Mouse (Mus musculus) forebrain, embryonic 16.5 days (tissue): ENCODE results near the gene Kdm4b. TPM values are rescaled to one million over a fixed set of nuclear protein-coding genes. Genes with fewer than 3 reads are reported as not detected.
A peak's percentile ranks its signal among the peaks of the same experiment; 100 is the strongest.

Source experiments
- ATAC-seq: fragments of 200-750 bp; cut with Nextera tagmentation; 2 replicates; pipeline ENCODE4 v1.8.0; 2017; ENCODE audit warnings: mild to moderate bottlenecking, moderate library complexity
- H3K27ac ChIP-seq: fragments of 300-500 bp; sonication (generic); 2 replicates; pipeline ENCODE4 v1.5.1; 2014; ENCODE audit warnings: low read length, control low read depth
- H3K27me3 ChIP-seq: fragments of 300-500 bp; sonication (generic); replicated peaks from 2 replicates; pipeline ENCODE4 v1.6.1; 2014; ENCODE audit warnings: low read length; ENCODE audit not compliant: control insufficient read depth, insufficient read depth
- H3K36me3 ChIP-seq: fragments of 300-500 bp; sonication (generic); 2 replicates; pipeline ENCODE4 v1.6.1; 2014; ENCODE audit not compliant: control insufficient read depth, insufficient read depth
- H3K4me1 ChIP-seq: fragments of 300-500 bp; sonication (generic); replicated peaks from 2 replicates; pipeline ENCODE4 v1.6.1; 2014; ENCODE audit warnings: low read length; ENCODE audit not compliant: control insufficient read depth, insufficient read depth
- H3K4me2 ChIP-seq: fragments of 300-500 bp; sonication (generic); 2 replicates; pipeline ENCODE4 v1.6.1; 2014; ENCODE audit warnings: mild to moderate bottlenecking, low read length, control low read depth
- H3K4me3 ChIP-seq: fragments of 300-500 bp; sonication (generic); replicated peaks from 2 replicates; pipeline ENCODE4 v1.5.1; 2014; ENCODE audit warnings: mild to moderate bottlenecking, low read length, control low read depth
- H3K9ac ChIP-seq: fragments of 300-500 bp; sonication (generic); replicated peaks from 2 replicates; pipeline ENCODE4 v1.6.1; 2014; ENCODE audit warnings: low read depth, low read length, control low read depth
- H3K9me3 ChIP-seq: fragments of 300-500 bp; sonication (generic); 2 replicates; pipeline ENCODE4 v1.6.1; 2016; ENCODE audit warnings: low read length; ENCODE audit not compliant: control insufficient read depth
- WGBS: fragments of 180-500 bp; shearing (Covaris S2); extraction: QIAGEN DNeasy Blood & Tissue Kit; methylation state at CpG from one replicate; pipeline ENCODE4 v1.1.7; 2014; 5-methylcytosine and 5-hydroxymethylcytosine counted together
- polyA plus RNA-seq: library from polyadenylated mRNA; unstranded; fragments of >200 nt; fragmentation: Nextera tagmentation; extraction: Ambion mirVana; gene quantifications from 2 replicates; pipeline ENCODE4 v1.2.1, GENCODE M21; 2015

Gene Kdm4b
- polyA plus RNA-seq, 1 experiment from 2014 or later, result 81.6 TPM

DNA sequence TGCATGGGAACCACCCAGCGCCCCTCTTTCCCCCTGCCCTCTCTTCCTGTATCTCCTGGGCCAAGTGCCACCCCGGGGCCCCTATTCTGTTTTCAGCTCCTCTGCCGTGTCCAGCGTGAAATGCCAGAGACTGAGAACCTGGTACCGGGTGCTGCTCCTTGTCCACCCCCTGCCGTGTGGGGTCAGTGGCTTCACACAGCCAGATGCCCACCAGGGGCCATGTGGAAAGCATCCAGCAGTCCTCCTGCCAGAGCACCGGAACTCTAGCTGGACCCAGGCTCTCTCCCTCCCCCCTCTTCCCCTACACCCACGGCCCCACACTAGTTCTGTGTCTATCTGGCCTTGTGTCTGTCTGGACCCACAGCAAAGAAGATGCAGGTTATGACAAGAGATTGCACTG lies 81.5 kb downstream of the Kdm4b start:
- Histone ChIP-seq H3K36me3 (peaks cover 21% of the 10 kb centered on the region), H3K27ac (peak overlapping the region; percentile 48), H3K9ac (no peak overlapping the region), H3K4me2 (no peak overlapping the region), H3K4me1 (peaks cover 29% of the 10 kb centered on the region), H3K4me3 (no peak overlapping the region), H3K9me3 (no peaks in the 10 kb centered on the region), H3K27me3 (no peaks in the 10 kb centered on the region)
- 49% methylated on average over 8 of the region's 8 CpGs for WGBS
- ATAC-seq, result no peak

DNA sequence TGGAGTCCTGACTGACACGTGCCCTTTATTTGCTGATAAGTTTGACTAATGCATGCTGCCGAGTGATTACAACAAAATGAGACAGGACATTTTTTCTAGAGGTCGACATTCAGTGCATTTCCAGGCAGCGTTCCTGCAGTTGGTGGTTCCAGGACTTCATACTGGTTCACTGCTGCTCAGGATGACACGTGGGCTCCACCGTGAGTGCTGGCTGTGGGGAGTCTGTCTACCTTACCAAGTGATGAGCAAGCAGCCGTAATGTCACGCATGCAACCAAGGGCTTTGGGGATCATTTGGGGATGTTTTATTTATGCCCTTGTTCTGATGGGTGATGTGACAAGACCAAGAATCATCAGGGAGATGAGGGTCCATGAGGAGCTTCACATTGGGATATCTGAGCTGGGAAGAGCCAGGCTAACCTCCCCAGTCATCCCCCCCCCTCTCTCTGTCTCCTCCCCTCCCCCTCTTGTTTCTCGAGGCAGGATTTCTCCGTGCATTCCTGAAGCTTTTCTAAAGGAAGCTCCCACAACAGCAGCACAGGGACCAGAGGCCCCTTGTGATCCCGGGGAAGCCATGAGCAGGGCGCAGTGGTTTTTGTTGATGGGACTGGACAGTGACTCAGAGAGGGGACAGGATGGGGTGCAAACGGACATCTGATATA lies 83.2 kb downstream of the Kdm4b start:
- 43% methylated on average over 13 of the region's 13 CpGs for WGBS
- H3K36me3 ChIP-seq, result peaks cover 31% of the 10 kb centered on the region

DNA sequence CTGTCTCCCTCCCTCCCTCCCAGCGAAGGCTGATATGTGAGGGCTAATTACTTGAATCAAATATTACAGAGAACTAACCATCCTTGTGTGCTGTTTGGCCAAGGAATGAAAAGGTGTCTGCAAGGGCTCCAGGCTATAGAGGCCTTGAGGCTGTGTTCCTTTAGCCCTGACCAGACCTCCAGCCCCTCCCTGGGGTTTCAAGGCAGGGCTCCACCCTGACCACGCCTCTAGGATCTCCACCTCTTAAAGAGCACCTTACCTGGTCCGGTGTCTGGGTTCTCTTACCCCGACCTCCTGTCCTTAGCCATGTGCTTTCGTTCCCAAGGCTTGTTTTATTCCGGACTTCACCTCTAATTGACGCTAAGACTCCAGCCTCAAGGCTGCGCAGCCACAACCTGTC lies 83.9 kb downstream of the Kdm4b start:
- H3K4me3 ChIP-seq, result no peak overlapping the region
- peaks cover 37% of the 10 kb centered on the region for H3K36me3 ChIP-seq
- no peak overlapping the region for H3K4me2 ChIP-seq
- H3K9me3 ChIP-seq, result no peaks in the 10 kb centered on the region
- H3K27ac ChIP-seq, result peak overlapping the region; percentile 19; the same call in 1 of the 2 replicates
- H3K4me1 ChIP-seq, result peaks cover 29% of the 10 kb centered on the region
- 39% methylated on average over 8 of the region's 8 CpGs for WGBS
- ATAC-seq, result no peak
- no peaks in the 10 kb centered on the region for H3K27me3 ChIP-seq
- no peak overlapping the region for H3K9ac ChIP-seq

More for the DNA sequence above, 83.2 kb downstream of the Kdm4b start:
- Histone ChIP-seq H3K4me1 (peaks cover 29% of the 10 kb centered on the region), H3K4me2 (no peak overlapping the region), H3K27me3 (no peaks in the 10 kb centered on the region), H3K9ac (no peak overlapping the region), H3K27ac (peak overlapping the region; percentile 19; the same call in 1 of the 2 replicates), H3K4me3 (no peak overlapping the region), H3K9me3 (no peaks in the 10 kb centered on the region)
- no peak for ATAC-seq

DNA sequence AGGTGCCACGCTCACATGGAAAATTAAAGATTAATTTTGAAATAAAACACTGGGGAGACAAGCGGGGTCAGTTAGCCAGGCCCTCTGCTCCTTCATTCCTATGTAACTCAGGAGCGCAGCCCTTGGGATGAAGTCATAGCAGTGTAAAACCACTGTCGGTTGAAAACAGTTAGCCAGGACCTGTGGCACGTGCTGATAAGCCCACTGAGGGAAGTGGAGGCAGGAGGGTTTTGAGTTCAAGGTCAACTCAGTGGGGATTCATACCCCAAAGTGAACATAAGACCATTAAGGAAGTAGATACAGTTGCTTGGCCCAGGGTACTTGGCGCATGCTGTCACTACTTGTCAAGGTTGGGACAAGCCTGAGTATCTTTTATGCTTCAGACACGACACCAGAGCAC lies 85.6 kb downstream of the Kdm4b start:
- 94% methylated on average over 7 of the region's 7 CpGs for WGBS
- Histone ChIP-seq H3K4me1 (peaks cover 26% of the 10 kb centered on the region), H3K36me3 (peaks cover 54% of the 10 kb centered on the region), H3K4me2 (no peak overlapping the region), H3K9me3 (no peaks in the 10 kb centered on the region), H3K27ac (no peak overlapping the region), H3K4me3 (no peak overlapping the region), H3K9ac (no peak overlapping the region), H3K27me3 (no peaks in the 10 kb centered on the region)
- ATAC-seq, result no peak

DNA sequence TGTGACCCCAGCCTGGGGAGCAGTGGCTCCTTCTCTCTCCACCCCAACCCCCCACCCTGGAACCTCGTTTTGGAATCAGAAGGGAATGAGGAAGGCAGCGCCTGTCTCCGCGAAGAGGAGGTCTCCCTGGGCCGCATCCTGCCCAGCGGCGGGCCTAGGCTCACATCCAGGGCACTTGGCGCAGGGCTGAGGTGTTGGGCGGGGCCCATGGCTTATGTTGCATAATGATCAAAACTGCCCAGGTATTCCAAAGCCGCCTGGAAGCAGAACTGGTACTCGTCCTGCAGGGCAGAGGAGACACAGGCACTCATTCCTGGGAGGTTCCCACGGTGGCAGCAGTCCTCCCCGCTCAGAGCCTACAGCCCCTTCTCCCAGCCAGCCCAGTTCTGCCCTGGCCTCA lies 87.3 kb downstream of the Kdm4b start:
- ATAC-seq, result no peak
- Histone ChIP-seq H3K9me3 (no peaks in the 10 kb centered on the region), H3K27ac (no peak overlapping the region), H3K4me3 (no peak overlapping the region), H3K36me3 (peaks cover 70% of the 10 kb centered on the region), H3K27me3 (no peaks in the 10 kb centered on the region), H3K4me2 (no peak overlapping the region), H3K4me1 (peaks cover 11% of the 10 kb centered on the region), H3K9ac (no peak overlapping the region)
- 72% methylated on average over 13 of the region's 13 CpGs for WGBS

DNA sequence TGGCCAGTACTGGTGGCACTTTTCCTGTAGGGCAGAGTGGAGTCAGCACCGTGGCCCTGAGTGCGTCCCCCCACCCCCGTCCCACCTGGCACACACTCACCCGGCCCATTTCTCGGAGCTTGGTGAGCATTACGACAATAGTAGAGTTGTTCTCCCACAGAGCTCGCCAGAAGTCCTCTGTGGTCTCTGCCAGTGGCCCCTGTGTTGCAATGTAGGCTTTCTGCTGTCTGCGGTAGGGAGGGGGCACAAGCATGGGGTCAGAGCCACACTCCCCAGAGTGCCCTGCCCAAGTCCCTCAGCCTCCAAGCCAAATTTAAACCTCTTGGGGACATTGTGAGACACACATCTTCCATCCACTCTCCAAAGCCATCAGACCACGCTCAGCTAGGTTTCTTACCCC lies 88.9 kb downstream of the Kdm4b start:
- 88% methylated on average over 9 of the region's 9 CpGs for WGBS
- Histone ChIP-seq H3K4me2 (no peak overlapping the region), H3K9me3 (no peaks in the 10 kb centered on the region), H3K4me3 (no peak overlapping the region), H3K36me3 (peaks cover 86% of the 10 kb centered on the region), H3K4me1 (peaks cover 5% of the 10 kb centered on the region), H3K27me3 (no peaks in the 10 kb centered on the region), H3K27ac (no peak overlapping the region), H3K9ac (no peak overlapping the region)
- ATAC-seq, result no peak

DNA sequence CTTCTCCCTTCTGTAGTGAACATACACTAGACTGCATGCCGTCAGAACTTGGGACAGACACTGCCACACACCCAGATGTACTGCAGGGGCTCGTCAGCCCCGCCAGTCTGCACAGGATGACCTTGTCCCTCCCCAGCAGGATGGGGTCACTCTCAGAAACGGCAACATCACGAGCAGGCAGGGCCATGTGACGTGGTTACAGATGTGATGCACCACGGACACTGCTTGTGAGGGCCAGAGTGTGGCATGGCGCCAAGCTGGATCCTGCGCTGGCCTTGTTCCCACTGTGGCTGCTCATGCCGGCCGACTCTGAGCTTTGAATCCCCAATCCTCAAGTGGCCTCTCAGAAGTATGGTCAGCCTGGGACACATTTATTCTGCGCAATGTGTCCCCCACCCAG lies 92.4 kb downstream of the Kdm4b start:
- Histone ChIP-seq H3K4me2 (no peak overlapping the region), H3K4me1 (no peaks in the 10 kb centered on the region), H3K27me3 (no peaks in the 10 kb centered on the region), H3K9ac (no peak overlapping the region), H3K4me3 (no peak overlapping the region), H3K36me3 (peaks cover 90% of the 10 kb centered on the region), H3K27ac (no peak overlapping the region), H3K9me3 (no peaks in the 10 kb centered on the region)
- no peak for ATAC-seq
- WGBS, result 65% methylated on average over 12 of the region's 12 CpGs

DNA sequence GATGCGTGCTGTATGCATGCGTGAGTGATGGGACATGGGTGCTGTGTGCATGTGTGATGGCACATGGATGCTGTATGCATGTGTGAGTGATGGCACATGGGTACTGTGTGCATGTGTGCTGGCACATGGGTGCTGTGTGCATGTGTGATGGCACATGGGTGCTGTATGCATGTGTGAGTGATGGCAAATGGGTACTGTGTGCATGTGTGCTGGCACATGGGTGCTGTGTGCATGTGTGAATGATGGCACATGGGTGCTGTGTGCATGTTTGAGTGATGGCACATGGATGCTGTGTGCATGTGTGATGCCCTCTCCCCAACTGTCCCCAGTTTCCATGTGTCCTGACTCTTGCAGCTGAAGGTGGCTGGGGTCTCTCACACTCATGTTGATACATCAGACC lies 94.2 kb downstream of the Kdm4b start:
- Histone ChIP-seq H3K4me1 (no peaks in the 10 kb centered on the region), H3K27ac (no peak overlapping the region), H3K4me3 (no peak overlapping the region), H3K9me3 (no peaks in the 10 kb centered on the region), H3K27me3 (no peaks in the 10 kb centered on the region), H3K4me2 (no peak overlapping the region), H3K36me3 (peaks cover 91% of the 10 kb centered on the region), H3K9ac (no peak overlapping the region)
- ATAC-seq, result no peak
- 100% methylated on average over 2 of the region's 2 CpGs for WGBS

DNA sequence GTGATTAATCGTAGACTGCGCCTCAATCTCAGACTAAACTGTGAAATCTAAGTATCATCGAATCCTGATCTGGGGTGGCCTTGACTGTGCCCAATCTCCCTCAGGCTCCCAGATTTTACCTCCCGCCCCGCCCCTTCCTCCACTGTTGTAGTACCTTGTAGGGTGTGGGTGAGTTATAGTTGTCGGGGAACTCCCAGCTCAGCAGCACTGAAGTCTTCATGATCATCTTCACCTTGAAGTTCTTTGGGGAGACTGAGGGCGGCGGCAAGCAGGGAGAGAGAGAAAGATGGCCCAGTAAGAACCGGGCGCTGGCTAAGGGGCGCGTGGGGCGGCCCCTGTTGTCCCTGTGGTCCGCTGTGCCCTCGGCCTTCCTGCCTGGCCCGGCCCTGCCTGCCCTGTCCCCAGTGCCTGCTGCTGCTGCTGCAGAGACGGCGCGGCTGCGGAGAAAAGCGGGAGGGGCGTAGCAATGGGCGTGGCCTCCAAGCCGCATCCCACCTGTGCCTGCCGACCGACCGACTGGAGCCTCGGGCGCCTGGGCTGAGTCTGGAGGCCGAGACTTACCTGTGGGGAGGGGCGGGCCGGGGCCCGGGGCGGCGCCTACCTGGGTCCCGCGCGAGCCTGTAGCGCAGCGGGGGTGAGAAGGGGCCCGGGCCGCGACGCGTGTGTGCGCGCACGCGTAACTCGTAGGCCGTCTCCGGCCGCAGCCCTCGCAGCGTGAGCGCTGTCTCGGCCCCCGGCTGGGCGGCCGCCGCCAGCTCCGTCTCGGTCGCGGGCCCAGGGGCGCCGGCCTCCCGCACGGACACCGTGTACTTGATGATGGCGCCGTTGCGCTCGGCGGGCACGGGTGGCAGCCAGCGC lies 99.1 kb downstream of the Kdm4b start:
- peaks cover 66% of the 10 kb centered on the region for H3K36me3 ChIP-seq
- H3K4me2 ChIP-seq, result peak overlapping the region; percentile 50
- H3K9me3 ChIP-seq, result no peaks in the 10 kb centered on the region
- no peak overlapping the region; the same call in 1 of the 2 replicates for H3K27ac ChIP-seq
- H3K9ac ChIP-seq, result peak overlapping the region; percentile 50
- H3K4me1 ChIP-seq, result peaks cover 13% of the 10 kb centered on the region
- ATAC-seq, result peak; percentile 39
- H3K4me3 ChIP-seq, result peak overlapping the region; percentile 34
- WGBS, result 15% methylated on average over 72 of the region's 77 CpGs
- no peaks in the 10 kb centered on the region for H3K27me3 ChIP-seq
